Mouse (Mus musculus): ENCODE measurements around the gene Dand5.

Dand5 gene

DNA sequence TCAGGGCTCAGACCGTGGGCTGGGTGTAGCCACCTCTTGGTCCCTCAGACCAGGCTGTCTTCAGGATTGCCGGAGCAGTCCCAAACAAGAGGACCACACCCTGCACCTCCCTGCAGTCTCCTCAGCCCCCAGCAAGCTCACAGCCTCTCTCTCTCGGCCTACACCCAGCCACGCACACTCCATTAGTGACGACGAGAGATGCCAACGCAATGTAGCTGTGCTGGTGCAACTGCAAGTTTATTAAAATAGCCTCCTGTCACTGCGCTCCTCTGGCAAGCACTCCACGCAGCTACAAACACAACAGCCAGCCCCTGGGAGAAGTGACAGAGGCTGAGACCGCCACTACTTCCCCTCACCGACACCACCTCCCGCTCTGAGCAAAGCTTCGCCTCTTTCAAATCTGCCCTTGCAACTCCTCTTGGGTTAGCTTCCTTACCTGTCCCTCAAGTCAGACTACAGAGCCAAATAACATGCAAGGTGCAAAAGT, 47.5 kb downstream of the Dand5 start:
- in situ Hi-C loops (cut with MboI; ENCODE audit: unreplicated experiment in 2 of 2): no loop called here

- in situ Hi-C loops (cut with MboI; ENCODE audit: unreplicated experiment in 2 of 2): loop anchor here in 1 of 2 experiments (25.0 kb wide), 1 partner anchor 387 kb away; the partner anchor contains the start of gene Cacna1a
These were observed 48.1 kb downstream of the Dand5 start for GRCm38 (mm10) chr8:84774473-84774911.

- in situ Hi-C loops (cut with MboI; ENCODE audit: unreplicated experiment in 2 of 2): loop anchor here in 1 of 2 experiments (25.0 kb wide), 1 partner anchor 387 kb away; the partner anchor contains the start of gene Cacna1a
These were observed 48.8 kb downstream of the Dand5 start for GRCm38 (mm10) chr8:84773833-84774232.

DNA sequence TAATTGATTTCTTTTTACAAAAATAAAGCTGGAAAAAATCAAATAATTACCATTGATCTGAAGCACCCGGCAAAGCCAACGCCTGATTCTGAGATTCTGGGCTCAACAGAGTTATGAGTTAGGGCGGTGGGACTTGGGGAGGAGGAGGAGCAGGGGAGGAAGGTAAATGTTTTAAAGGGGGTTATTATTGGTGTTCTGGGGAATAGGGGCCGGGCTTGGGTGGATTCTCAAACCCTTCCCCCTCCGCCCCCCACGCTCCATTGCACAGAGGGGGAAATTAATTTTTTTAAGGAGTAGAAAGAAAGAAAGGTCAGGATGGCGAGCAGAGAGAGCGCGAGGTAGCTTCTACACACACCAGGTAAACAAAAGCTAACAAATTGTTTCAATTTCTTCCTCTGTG, 49.3 kb downstream of the Dand5 start:
- in situ Hi-C loops (cut with MboI; ENCODE audit: unreplicated experiment in 2 of 2): loop anchor here in 1 of 2 experiments (25.0 kb wide), 1 partner anchor 386 kb away; the partner anchor contains the start of gene Cacna1a

GRCm38 (mm10) chr8:84772628-84773027, 50.0 kb downstream of the Dand5 start:
- in situ Hi-C loops (cut with MboI; ENCODE audit: unreplicated experiment in 2 of 2): loop anchor here in 1 of 2 experiments (25.0 kb wide), 1 partner anchor 385 kb away; the partner anchor contains the start of gene Cacna1a

GRCm38 (mm10) chr8:84771941-84772378, 50.7 kb downstream of the Dand5 start:
- in situ Hi-C loops (cut with MboI; ENCODE audit: unreplicated experiment in 2 of 2): loop anchor here in 1 of 2 experiments (25.0 kb wide), 1 partner anchor 385 kb away; the partner anchor contains the start of gene Cacna1a

DNA sequence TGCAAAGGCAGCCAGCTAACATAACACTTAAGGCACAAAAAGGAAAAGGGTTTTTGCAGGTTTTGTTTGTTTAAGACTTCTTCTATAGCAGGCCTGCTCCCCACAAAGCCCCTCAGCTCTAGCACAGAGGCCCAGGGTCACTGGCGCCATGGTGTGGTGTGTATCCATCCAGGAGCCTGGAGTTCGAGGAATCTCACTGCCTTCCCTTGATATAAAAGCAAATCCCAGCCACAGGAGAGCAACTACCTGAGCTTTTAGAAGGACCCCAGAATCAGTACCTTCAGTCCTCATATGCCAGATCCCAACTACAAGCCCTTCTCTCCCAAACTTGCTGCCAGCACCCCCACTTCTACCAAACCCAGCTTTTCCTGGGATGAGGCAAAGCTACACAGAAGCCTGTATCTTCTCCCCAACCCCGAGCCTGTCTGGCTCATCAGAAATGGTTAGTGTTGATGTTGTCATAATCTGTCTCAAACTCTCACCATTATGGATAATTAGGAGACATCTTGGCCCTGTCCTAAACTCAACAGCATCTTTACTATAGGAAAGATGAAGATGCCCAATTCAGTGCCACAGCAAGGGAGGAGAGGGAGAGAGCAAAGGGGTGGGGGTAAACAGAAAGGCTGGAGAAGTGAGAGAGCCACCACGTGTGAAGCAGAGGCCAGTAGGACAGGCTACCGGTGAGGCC, 51.5 kb downstream of the Dand5 start:
- in situ Hi-C loops (cut with MboI; ENCODE audit: unreplicated experiment in 2 of 2): loop anchor here in 1 of 2 experiments (25.0 kb wide), 1 partner anchor 384 kb away; the partner anchor contains the start of gene Cacna1a

- in situ Hi-C loops (cut with MboI; ENCODE audit: unreplicated experiment in 2 of 2): loop anchor here in 1 of 2 experiments (25.0 kb wide), 1 partner anchor 383 kb away; the partner anchor contains the start of gene Cacna1a
These were observed 52.3 kb downstream of the Dand5 start for GRCm38 (mm10) chr8:84770100-84770953.

DNA sequence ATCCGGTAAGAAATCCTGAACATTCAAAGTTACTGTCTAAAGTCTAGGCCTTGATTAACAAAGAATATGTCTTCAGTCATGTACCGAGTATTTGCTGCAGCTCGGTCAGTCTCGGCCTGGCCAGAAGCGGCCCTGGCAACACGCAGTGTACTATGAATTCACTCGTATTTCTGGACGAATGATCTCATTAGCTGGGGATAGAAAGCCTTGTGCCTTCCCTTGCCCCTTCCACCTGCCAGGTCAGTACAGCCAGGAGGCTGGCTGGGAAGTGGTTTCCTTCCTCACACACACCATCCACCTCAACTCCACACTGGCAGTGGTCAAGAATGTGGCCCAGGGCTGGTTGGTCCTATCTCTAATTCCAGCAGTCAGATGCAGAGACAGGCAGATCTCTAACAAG, 53.3 kb downstream of the Dand5 start:
- in situ Hi-C loops (cut with MboI; ENCODE audit: unreplicated experiment in 2 of 2): loop anchor here in 1 of 2 experiments (25.0 kb wide), 1 partner anchor 382 kb away; the partner anchor contains the start of gene Cacna1a

- in situ Hi-C loops (cut with MboI; ENCODE audit: unreplicated experiment in 2 of 2): loop anchor here in 1 of 2 experiments (25.0 kb wide), 1 partner anchor 381 kb away; the partner anchor contains the start of gene Cacna1a
These were observed 54.1 kb downstream of the Dand5 start for GRCm38 (mm10) chr8:84768343-84769095.

GRCm38 (mm10) chr8:84767221-84767620, 55.4 kb downstream of the Dand5 start:
- in situ Hi-C loops (cut with MboI; ENCODE audit: unreplicated experiment in 2 of 2): loop anchor here in 1 of 2 experiments (25.0 kb wide), 1 partner anchor 380 kb away; the partner anchor contains the start of gene Cacna1a

GRCm38 (mm10) chr8:84766422-84766821, 56.2 kb downstream of the Dand5 start:
- in situ Hi-C loops (cut with MboI; ENCODE audit: unreplicated experiment in 2 of 2): loop anchor here in 1 of 2 experiments (25.0 kb wide), 1 partner anchor 379 kb away; the partner anchor contains the start of gene Cacna1a

DNA sequence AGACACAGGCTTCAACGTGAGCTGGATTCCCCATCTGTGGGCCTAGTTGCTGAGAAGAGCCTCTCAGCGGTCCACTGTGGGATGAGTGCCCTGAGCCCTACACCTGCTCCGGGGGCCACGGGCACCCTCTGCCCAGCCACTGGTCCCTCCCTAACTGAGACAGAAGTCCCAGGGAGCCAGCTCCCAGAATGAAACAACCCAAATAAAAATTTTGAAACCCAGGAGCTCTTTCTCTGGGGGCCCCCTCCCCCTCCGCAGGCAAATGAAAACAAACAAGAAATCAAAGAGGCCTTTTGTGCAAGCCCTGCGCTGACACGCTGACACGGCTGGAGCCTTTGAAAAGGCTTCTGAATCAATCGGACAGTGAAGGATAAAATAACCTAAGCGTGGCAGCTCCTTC, 57.0 kb downstream of the Dand5 start:
- in situ Hi-C loops (cut with MboI; ENCODE audit: unreplicated experiment in 2 of 2): loop anchor here in 1 of 2 experiments (25.0 kb wide), 1 partner anchor 378 kb away; the partner anchor contains the start of gene Cacna1a
